Mouse (Mus musculus) right cerebral cortex, postnatal 36 days (tissue): Measurements from ENCODE around the gene Ahrr.
A peak's percentile ranks its signal among the peaks of the same experiment; 100 is the strongest.

Experiments
- DNase-seq, 2 experiments: peaks; one replicate each; pipeline ENCODE4 v3.0.0; 2022; ENCODE audit warnings: low spot score in 2 of 2, mixed read lengths in 1 of 2

Ahrr gene

DNA sequence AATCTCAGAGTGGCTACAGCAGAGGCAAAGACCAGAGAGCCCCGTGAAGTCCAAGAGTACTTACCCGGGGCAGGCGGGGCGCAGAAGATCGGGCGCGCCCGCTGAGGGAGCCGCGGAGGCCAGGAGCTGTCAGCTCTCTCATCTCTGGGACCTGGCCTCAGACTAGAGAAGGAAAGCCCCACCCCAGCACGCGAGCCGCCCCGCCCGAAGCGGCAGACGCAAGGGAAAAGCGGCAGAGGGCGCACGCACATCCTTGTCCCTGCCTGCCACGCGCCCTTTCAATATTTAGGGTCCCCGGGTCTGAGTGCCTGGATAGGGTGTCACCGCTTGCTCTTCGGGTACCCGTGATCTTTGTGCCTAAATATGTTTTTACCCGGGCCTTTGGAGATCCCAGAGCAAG, at the start of gene Ahrr:
Ahrr (minus strand) TSS at position 165 of the 400 bp plus-strand sequence.
- DNase-seq = peak in 1 of 2 experiments; percentile 5

DNA sequence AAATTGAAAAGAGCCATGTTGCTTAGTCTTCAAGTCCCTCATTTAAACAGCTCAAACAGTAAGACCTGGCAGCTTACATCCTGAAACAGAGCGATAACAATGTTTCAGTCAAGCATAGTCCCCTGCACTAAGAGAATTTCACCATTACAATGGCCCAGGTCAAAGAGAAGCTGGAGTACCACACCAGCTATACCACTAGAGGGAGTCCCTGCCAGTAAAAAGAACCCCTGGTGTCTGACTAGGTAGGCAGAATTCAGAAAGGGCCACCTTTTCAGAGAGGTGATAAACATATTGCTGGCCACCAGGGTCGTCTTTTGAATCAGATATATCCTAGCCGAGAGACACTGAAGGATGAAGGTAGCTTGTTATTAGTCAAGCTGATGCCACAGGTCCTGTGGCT, 48.9 kb upstream of the Ahrr start:
- no peak for DNase-seq

DNA sequence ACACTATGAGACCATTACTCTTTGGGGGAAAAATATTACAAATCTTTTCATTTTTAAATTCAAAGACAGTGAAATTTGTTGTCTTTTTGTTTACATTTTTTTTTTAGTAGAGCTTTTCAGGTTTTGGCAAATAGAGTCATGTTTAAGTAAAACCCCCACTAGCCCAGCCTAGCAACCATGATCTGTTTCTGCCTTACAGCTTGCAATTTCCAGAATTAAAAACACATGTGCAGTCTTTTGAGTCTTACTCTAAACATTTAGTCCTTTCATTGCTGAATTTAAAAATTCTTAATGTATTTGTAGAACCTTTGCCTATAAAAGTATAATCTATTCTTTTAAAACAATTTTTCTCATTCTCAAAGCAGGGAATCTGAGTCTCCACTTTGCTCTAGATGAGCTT, 37.2 kb upstream of the Ahrr start:
- no peak for DNase-seq

DNA sequence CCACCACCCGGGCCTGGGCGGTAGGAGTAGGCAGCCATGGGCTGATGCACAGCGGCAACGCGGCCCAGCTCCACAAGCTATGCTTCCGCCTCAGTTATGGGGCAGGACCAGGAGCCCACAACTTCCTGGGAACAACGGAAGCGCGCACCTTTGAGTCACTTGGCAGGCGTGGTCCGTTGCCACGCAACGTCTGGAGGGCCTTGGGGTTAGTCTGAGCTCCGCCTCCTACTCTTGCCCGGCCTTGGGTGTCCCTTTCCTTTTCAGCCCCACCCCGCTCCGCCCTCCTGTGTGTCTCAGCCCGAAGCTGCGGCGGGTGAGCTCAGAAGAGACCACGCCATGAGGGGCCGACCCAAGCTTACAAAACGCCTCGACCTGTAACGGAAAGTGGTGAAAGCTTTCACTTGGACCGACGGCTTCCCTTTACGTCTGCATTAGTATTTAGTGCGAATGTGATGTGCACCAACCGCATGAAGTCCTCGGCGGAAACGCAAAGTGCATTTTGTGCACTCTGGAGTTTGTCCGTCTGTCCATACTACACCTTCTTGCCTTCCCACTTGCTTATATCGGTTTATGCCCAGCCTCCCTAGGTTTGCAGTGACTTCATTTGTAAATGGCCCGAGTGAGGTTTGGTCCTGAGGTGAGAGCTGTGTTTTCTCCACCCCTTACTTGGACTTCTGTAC, 25.2 kb upstream of the Ahrr start, which contains the start of gene Pdcd6:
Pdcd6 (minus strand) TSS at position 411 of the 680 bp plus-strand sequence.
- DNase-seq = peak; percentile 89 to 94

DNA sequence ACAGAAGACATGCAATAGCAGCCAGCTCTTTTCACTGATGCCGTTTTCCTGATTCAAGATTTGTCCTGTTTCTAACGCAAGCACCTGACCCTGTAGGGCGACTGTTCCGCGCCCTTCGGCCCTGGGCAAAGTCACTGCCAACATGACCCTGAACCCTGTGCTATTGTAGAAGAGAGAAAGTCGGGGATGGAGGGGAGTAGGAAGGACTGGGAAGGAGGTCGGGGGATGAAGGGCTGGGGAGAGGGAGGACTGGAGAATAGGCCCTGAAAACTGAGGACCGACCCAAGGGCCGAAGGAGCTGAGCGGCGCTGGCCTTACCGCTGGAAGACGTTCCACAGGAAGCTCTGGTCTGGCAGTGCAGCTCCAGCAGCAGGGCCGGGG, 24.6 kb upstream of the Ahrr start:
- DNase-seq = no peak

DNA sequence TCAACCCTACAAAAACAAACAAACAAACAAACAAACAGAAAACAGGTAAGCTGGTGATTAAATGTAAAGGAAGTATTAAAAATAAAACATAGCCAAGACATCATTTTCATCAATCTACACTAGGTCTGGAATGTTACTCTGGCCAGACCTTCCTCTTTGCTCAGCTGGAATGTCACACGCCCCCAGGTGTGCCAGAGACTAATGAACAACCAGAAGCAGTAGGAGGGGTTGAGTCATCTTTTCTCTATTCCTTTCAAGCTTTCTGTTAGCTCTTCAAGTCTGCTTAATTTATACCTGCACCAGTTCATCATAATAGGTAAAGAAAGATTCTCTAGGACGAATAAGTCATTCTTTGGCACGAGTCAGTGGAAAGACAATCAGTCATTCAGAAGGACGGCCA, 24.3 kb upstream of the Ahrr start:
- no peak for DNase-seq

DNA sequence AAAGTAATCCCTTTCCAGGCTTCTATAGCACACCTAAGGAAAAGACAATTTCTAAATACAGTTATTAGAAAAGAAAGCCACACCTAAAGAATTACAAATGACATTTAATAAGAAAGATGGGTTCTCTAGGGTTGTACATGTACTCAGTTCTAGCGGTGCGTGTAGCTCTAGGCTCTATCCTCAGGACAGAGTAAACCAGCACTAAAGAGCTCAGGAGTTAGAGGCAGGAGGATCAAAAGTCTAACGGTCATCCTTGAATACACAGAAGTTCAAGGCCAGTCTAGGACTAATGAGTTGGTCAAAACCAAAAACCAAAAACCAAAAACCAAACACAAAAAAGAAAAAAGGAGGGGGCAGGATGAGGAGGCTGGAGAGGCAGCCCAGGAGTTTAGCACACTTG, 22.5 kb upstream of the Ahrr start:
- no peak for DNase-seq

DNA sequence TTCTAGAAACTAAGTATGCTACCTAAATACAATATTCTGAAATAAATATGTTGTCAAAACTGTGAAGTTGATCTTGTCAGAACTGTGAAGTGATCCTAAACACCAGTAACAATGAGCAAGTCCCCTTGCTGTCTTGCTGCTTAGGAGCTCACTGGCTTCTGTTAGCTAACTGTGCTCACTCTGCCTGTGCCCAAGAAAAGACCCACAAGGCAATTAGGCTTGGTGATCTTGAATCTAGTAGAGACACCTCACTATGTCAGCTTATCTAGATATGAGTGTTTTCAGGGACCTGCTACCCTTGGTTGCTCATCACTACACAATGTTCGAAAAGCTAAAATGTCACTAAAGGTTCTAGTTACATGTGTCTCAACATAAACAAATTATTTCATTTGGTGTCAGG, 13.6 kb upstream of the Ahrr start:
- DNase-seq = no peak

DNA sequence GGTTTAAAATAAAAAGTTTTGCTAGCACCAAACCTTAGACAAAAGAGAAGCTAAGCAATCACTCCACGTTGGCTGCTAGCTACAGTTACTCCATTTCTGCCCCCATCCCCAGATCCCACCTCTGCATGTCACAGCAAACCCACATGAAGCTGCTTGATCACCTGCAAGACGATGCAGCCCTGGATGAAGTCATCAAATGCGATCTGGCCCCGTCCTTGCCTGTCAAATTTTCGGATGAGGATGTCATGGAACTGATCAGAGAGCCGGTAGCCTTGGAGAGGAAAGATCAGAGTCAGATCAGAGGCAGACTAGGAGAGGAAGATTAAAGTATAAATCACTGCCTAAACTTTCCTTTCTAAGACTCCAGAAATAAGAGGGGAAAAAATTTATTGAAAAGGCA, 13.2 kb upstream of the Ahrr start:
- no peak for DNase-seq

DNA sequence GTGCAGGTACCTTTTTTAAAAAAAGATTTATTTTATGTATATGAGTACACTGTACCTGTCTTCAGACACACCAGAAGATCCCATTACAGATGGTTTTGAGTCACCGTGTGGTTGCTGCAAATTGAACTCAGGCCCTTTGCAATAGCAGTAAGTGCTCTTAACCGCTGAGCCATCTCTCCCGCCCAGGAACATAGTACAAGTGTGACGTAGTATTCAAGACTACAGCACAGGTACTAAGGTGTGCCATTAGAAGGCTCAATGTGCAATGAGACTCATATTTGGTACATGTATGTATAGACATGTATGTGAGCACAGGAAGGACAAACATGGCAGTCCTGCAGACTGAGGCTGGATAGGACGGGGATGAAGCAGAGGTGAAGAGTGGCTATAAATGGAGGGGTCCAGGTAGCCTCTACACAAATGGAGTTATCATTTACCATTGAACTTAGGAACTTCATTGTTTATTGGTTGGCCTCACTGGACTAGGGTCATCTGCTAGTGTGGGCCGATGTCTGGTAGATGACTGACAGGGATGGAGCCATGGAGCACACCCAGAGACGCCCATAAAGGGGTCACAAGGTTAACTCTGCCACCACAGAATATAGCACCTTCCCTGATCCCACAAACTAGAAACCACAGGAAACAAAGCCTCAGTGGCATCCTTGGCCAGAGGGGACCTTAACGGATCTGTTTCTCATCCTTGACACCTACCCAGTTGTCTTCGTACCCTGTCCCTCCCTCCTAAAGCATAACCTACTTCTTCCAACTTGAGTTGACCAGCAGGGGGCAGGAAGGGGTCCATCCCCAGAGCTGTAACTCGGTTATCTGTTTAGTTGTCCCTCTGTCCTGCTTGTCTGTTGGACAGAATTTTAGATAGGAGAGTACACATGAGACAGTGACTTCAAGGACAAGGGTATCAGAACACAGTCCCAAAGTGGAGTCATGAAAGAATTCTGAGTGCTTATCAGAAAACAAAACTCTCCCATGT, 10.2 kb upstream of the Ahrr start:
- no peak for DNase-seq

DNA sequence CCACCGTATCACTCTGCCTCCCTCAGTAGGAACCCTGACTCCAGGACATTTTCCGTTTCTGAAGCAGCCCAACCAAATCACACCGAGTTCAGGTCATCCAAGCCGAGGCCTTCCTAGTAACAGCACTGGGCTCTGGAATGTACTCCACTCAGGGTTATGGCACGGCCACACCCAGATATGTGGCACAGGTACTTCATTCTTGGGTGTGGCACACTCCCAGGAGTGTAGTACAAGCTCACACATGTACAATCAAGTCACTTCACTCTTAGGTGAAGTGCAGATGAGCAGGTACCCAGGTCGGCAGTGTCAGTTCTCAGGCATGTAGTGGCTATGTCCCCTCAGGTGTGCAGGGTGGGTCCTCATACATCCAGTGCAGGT, 9.5 kb upstream of the Ahrr start:
- DNase-seq = no peak

DNA sequence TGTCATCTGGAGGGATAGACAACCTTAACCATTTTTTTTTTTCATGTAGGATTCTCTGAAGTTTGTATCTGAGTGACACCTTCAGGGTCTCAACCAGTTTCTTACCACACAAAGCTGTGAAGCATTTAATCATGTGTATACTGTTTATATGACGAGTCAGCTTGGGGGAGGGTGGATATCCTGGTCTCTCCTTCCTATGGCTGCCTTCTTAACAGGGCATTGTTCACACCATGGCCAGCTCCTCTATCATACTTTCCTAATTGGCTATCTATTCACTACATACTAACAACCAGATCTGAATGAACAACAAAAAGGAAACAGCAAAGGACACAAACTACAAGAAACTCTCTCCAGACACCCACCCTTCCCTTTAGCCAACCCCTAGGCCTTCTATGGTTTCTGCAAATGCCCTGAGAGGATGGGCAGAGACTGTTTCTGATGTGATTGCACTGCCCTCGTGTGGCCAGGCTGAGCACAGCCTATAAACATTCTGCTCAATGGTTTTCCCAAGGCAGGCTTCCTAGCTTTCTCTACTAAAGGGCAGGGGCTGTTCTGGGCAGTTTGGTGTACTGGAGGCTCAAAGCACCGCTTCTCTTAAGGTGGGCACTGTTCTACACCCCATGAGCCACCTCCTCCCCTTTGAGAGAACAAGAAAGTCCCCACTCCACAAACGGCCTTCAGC, 8.9 kb upstream of the Ahrr start:
- DNase-seq = peak; percentile 51 to 60

DNA sequence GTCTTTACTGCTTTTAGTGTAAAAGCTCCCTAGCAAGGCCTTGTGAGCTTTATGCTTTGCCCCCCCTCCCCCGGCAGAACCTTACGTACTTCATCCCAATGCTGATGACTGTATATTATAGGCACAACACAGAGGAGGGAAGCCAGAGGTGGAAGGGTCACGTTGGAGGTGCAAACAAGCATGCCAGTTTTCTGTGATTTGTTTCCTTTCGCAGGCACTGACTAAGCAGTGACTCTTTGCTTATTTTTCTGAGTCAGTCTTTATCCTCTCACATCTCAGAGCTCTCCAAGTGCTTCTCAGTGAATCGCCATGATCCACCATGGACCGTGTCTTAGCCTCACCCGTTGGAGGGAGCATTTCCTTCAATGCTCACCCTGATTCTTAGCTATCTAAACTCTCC, 4.2 kb upstream of the Ahrr start:
- no peak for DNase-seq

DNA sequence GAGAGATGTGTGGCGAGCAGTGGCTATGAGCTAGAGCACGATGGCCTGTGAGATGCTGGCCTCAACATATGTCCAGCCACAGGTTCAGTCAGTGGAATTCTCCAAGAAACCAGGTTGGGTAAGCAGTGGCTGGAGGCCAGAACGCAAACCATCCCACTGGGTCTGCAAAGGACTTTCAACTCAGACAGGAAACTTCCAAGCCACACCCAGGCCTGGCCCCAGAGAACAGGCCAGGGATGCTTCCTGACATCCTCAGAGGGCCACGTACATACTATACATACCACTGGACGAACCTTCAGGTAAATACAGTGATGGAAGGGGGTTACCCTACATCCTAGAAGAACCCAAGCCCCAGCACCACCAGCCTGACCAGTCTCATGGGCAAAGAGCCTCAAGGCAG, 2.5 kb downstream of the Ahrr start:
- DNase-seq = no peak

DNA sequence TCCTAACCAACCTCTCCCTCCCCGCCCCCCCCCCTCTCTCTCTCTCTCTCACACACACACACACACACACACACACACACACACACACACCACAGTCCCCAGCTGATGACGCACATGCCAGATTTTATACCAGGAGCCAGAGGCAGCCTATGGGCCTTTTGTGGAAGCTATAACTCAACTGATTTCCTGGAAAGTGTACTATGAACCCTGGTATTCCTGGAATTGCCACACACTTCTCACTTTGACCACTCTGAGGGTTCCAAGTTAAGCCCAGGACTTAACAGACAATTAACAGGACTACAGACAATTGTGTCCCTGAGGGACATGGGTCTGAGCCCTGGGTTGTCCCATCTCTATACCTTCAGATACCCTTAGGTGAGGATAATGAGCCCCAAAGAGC, 9.8 kb downstream of the Ahrr start:
- DNase-seq = no peak

DNA sequence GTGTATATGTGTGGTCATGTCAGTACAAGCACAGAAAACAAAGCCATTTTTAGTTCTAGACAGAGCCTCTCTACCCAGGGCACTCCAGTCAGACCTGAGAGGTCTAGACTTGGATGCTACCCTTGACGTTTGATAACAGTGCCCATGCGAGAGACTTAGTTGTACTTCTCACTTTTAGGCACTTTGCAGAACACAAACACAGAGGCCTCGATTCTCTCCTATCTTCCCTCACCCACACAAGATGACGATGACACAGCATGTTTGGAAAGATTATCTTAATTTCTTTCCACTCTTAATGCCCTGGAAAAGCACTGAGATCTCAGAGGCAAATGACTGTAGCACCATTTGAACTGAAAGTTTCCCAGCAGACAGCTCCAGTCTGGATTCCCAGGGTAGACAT, 16.4 kb downstream of the Ahrr start:
- no peak for DNase-seq

DNA sequence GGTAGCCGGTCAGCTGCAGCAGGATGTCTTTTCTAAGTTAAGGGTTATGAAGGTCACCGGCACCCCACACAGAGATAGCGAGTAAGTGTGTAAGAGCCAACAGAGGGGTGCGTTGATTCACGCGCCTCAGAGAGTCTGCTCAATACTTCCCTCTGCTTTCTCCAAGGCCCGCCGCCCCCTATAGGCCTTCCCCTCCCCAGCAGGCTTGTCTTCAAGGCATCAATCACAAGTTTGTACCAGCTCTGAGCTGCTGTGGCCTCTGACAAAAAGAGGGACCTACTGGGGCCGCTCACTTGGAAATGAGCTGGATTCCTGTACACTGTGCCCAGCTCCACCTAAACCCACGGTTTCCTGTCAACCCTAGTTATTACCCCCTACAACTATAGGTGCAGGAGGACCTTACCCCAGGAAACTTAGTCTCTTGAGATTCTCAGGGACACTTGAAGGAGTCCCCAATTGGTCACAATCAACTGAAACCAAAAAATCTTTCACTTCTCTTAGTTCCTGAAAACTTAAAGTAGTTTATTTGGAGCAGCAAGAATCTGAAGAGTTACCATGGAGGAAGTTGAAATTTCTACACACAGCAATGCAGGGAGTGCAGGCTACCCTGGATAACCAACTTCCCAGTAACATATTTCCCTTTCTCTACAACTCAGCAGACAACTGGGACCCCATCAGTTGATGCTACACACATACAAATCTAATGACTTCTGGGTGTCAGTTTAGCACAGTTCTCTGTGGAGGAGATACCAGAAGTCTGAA, 31.7 kb downstream of the Ahrr start:
- DNase-seq = peak in 1 of 2 experiments; percentile 5

DNA sequence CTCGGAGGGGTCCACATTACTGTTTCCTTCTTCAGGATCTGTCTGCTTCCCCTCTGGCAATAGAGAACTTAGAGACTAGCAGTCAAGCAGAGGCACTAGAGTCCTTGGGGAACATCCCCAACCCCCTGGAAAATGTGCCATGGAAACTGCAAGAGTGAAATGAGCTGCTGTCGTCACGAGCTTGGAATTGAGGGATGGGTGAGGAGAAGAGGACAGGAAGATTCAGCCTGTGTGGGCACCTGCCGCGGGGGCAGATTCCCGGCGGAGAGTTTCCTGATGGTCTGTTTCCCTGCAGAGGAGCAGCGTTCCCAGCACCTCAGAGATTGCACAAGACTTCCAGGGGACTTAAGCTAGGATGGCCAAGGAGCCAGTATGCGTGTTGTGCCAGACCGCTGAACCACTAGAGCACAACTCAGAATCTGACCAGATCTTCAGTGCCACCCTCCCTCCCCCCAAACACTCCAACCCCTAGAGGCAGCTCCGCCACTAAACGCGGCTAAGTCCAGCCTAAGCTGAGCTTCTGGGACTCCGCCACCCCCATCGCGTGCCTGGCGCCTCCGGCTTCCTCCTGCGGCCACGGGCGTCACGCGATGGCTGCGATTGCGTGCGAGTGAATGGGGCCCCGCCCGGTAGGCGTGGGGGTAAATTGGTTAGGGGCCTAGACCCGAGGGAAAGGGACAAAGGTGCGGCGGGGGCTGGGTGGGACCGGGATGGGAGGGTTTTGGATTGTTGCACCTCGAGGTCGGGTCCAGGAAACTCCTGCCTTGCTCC, 32.5 kb downstream of the Ahrr start:
- peak; percentile 7 to 19 for DNase-seq

DNA sequence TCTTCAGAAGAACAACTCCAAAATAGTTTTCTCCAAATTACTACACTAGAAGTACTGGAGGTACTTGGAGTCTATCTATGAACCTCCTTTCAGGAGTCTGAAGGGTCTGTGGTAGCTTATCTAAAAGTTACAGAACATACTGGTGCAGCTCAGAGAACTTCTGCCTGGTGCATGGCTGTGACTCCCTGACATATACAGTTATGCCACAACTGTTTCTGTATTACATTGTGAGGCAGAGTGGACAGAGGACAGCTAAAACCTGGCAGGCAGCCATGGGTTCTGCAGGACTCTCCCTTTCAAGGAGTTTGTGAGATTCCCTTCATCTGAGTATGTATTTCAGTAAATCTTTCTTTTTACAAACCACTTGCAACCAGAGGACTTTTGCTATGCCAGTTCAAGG, 45.6 kb downstream of the Ahrr start:
- no peak for DNase-seq

DNA sequence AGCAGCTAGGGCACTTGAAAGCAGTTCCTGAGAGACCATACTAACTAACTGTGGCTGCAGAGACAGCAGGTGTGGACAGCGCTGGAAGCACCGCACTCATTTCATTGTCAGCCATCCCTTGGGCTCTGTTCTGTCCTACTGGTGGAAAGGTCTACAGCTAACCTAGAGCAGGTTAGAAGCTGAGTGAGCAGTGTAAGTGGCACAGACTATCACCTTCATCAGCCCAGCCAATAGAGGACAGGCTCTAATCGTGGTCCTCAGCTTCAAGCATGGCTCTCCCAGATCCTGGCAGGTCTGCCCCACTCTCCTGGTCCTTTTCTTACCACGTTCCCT, 46.3 kb downstream of the Ahrr start:
- DNase-seq = no peak
